Mouse (Mus musculus) thymus, postnatal 0 days (tissue): Measurements from ENCODE around the gene Prok2. TPM values are rescaled to one million over a fixed set of nuclear protein-coding genes. Genes with fewer than 3 reads are reported as not detected.

Source experiments
- DNase-seq: peaks from one replicate; pipeline ENCODE4 v3.0.0-alpha.2; 2015; ENCODE audit warnings: low spot score
- polyA plus RNA-seq: library from polyadenylated mRNA; unstranded; fragments of >200 nt; fragmentation: Nextera tagmentation; extraction: Ambion mirVana; gene quantifications from 2 replicates; pipeline ENCODE4 v1.2.1, GENCODE M21; 2015

The Prok2 gene
- polyA plus RNA-seq: 0.18 and 0.28 TPM in 2 replicates

- no peak for DNase-seq
These were observed at the start of gene Prok2 for GRCm38 (mm10) chr6:99725971-99726561. Gene Prok2 (minus strand): TSS chr6:99726392.

- DNase-seq: no peak
These were observed 48.5 kb upstream of the Prok2 start for GRCm38 (mm10) chr6:99774680-99775079.

GRCm38 (mm10) chr6:99768495-99768894 lies 42.3 kb upstream of the Prok2 start:
- DNase-seq: no peak

DNA sequence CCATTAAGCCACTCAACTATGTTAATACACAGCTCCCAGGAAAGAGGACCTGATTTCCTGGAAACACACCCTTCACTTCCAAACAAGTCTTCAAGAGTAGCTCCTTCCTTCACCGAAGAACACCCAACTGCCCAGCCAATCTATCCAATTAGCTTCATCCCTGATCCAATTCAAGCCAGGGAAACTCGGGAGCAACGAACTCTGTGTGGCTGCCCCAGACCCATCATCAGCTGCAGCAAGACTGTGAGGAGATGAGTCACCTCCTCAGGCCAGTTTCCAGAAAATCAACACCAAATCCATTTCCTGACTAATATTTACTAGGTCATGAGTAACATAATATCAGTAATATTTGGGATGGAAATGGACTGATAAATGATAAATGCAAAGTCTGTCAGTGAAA lies 38.7 kb upstream of the Prok2 start:
- no peak for DNase-seq

- no peak for DNase-seq
These were observed 36.1 kb upstream of the Prok2 start for GRCm38 (mm10) chr6:99762069-99762985.

DNA sequence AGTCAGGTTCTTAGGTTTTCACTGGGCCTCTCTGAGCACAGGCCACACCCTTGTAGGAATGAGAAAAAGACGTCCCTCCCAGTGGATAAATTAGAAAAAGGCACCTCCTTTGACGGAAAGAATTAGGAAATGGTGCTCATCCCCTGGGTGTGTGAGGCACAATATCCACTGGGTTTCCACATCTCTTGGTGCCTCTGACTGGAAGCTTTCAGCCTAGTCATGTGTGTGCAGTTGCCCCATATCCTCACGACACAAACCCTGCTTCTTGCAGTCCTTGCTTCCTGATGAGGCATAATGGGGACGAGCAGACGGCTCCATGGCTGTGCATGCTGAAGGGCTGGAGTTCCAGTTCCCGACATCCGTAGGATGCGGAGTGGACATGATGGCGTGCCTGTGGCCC lies 29.9 kb upstream of the Prok2 start:
- DNase-seq: no peak

DNA sequence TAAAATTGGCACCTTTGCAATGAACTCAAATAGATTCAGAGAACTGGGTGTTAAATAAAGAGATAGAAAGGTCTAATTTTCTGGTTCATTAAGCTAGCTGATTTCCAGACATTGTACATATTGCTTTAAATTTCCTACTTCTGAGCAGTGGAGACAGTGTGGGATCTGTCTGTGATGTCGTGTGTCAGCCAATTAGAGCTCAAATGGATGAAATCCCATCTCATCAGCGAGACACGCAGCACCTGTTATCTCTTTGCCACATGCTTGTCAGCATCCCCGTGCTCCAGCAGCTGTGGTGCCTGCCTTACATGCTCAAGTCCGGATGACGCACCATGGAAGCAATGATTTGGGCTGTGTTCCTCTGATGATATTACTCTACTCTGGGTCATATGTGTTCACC lies 25.1 kb upstream of the Prok2 start:
- no peak for DNase-seq

GRCm38 (mm10) chr6:99746275-99746674 lies 20.1 kb upstream of the Prok2 start:
- DNase-seq: no peak

DNA sequence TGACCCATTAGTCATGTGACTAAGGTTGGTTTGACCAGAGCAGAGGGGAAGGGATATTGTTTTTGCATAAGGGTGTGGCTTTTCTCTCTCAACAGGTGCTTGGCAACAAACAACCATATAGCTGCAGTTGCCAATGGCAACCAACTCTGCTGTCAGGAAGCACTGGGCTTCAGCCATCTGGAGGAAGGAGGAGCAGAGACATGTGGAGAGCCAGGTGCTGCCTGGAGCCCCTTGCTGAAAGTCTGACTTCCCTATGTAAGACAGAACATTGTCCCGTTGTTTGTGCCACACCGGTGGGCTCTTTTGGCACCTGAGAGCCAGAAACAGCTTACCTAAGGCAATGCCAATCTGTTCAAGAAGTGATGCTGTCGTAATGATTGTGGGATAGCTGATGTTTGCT lies 16.7 kb upstream of the Prok2 start:
- no peak for DNase-seq

- DNase-seq: no peak
These were observed 8.5 kb upstream of the Prok2 start for GRCm38 (mm10) chr6:99734666-99735065.

- no peak for DNase-seq
These were observed 6.5 kb upstream of the Prok2 start for GRCm38 (mm10) chr6:99732673-99733072.

DNA sequence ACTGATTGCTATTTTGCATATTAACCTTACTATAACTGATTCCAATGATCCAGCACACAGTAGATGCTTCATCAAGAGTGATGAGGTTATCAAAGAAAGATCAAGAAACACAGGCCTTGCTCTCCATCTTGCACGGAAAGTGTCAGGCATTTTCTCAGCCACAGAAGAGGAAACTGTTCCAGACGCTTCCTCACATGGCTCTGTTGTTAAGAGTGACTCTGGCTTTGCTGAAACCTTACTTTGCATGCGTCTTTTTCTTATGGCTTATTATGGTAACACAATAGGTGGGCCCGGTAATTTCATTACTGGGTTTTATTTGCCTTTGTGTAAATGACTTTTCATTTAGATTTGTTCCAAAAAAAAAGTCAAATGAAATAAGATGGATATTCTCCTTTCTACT lies 5.7 kb upstream of the Prok2 start:
- no peak for DNase-seq

DNA sequence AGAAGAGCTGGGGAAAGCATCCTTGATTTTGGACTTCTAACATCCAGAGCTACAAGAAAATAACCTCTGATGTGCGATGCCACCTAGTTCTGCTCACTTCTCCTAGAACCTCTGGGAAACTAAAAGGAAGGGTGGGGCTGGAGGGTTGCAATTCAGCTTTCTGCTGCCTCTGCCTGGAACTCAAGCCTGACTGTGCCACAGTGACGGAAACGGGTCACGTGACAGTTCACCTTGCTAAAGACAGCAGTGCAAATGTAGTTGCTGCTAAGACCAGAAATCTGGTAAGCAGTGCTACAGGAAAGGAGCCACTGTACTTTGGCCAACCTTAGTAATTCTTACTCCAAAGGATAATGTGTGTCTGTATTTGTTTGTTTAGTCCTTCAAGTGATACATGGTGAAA lies 3.7 kb upstream of the Prok2 start:
- DNase-seq: no peak

- no peak for DNase-seq
These were observed 548 bp upstream of the Prok2 start for GRCm38 (mm10) chr6:99726576-99727303.

GRCm38 (mm10) chr6:99722390-99722789 lies 3.8 kb downstream of the Prok2 start:
- DNase-seq: no peak

GRCm38 (mm10) chr6:99721032-99721431 lies 5.2 kb downstream of the Prok2 start:
- no peak for DNase-seq

GRCm38 (mm10) chr6:99715913-99716312 lies 10.3 kb downstream of the Prok2 start:
- no peak for DNase-seq

DNA sequence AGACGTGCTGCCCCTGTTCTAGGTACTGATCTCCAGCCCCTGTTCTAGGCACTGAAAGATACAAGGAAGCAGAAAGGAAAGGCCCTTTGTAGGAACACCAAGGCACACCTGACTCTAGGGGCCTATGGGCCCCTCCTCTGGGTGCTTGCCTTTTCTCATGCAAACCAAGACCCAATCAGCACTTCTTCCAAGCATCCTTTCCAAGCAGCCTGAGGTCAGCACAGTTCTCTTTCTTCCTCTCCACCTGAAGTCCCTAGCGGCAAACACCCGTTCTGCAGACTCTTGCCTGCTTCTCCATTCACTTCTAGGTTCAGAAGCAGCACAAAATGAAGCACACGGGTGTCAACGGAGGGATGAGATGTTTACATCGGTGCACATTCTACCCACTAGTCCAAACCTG lies 11.0 kb downstream of the Prok2 start:
- no peak for DNase-seq

GRCm38 (mm10) chr6:99713256-99713655 lies 12.9 kb downstream of the Prok2 start:
- DNase-seq: no peak

GRCm38 (mm10) chr6:99711576-99712101 lies 14.6 kb downstream of the Prok2 start:
- DNase-seq: no peak

- no peak for DNase-seq
These were observed 25.7 kb downstream of the Prok2 start for GRCm38 (mm10) chr6:99700484-99700883.
